Mouse (Mus musculus) small intestine, adult 2 months (tissue): ENCODE data around the gene Grm2. TPM values are rescaled to one million over a fixed set of nuclear protein-coding genes. Genes with fewer than 3 reads are reported as not detected.

Experiments
- H3K27ac ChIP-seq: fragments of 200-500 bp; 2 replicates; pipeline ENCODE4 v1.5.1; 2012; ENCODE audit warnings: low read depth, low read length, control low read depth, inconsistent platforms; ENCODE audit not compliant: insufficient read depth
- H3K27me3 ChIP-seq: fragments of 200-500 bp; 2 replicates; pipeline ENCODE4 v1.6.1; 2012; ENCODE audit warnings: mild to moderate bottlenecking, moderate library complexity, low read length, inconsistent platforms; ENCODE audit not compliant: control insufficient read depth, insufficient read depth
- H3K36me3 ChIP-seq: fragments of 200-500 bp; 2 replicates; pipeline ENCODE4 v1.6.1; 2012; ENCODE audit warnings: mild to moderate bottlenecking, low read length, control low read depth, inconsistent platforms; ENCODE audit not compliant: control insufficient read depth, insufficient read depth
- H3K4me1 ChIP-seq: fragments of 200-500 bp; 2 replicates; pipeline ENCODE4 v1.6.1; 2012; ENCODE audit warnings: low read length, inconsistent platforms, mixed read lengths; ENCODE audit not compliant: control insufficient read depth, insufficient read depth, insufficient read length
- H3K4me3 ChIP-seq: fragments of 200-500 bp; 2 replicates; pipeline ENCODE4 v1.5.1; 2012; ENCODE audit warnings: low read depth, mild to moderate bottlenecking, control low read depth, inconsistent platforms, low read length, moderate library complexity
- CTCF ChIP-seq: fragments of 200-500 bp; IDR thresholded peaks from 2 replicates; pipeline ENCODE4 v1.5.1; 2012; ENCODE audit warnings: low read depth, mild to moderate bottlenecking, control low read depth, inconsistent platforms, low read length, moderate library complexity, mixed read lengths; ENCODE audit not compliant: insufficient replicate concordance, insufficient read length; ENCODE audit errors: extremely low read depth
- POLR2A ChIP-seq: fragments of 200-500 bp; IDR thresholded peaks from 2 replicates; pipeline ENCODE4 v1.6.1; 2012; ENCODE audit warnings: low read depth, mild to moderate bottlenecking, control low read depth, inconsistent platforms, low read length, moderate library complexity
- WGBS: fragments of 180-500 bp; shearing (Covaris S2); methylation state at CpG from one replicate; pipeline ENCODE4 v1.1.7; 2018; 5-methylcytosine and 5-hydroxymethylcytosine counted together
- polyA plus RNA-seq: library from polyadenylated mRNA; depleted of rRNA; stranded (reverse); fragments of >200 nt; gene quantifications from 2 replicates; pipeline ENCODE4 v1.2.3, GENCODE M21; 2012; rRNA removed

The Grm2 gene
- 0.14 TPM in 1 of 2 replicates, not detected in the other for polyA plus RNA-seq

- H3K27ac ChIP-seq, result no peak within 1 kb of the TSS
- 2% methylated on average over 42 of the region's 44 CpGs for WGBS
- no peaks in the 10 kb centered on the region for H3K4me1 ChIP-seq
- peaks cover 18% of the 10 kb centered on the region for H3K36me3 ChIP-seq
- no peak within 1 kb of the TSS for H3K4me3 ChIP-seq
- TF ChIP-seq POLR2A, result no peak
- no peak for TF ChIP-seq CTCF
- peaks cover 12% of the 10 kb centered on the region for H3K27me3 ChIP-seq
These were observed at the start of gene Grm2 for GRCm38 (mm10) chr9:106655884-106656720. TSS of gene Grm2 (minus strand) at chr9:106656082.

GRCm38 (mm10) chr9:106692973-106693481, 37.1 kb upstream of the Grm2 start:
- Histone ChIP-seq H3K4me1 (peaks cover 2% of the 10 kb centered on the region; the same call in 1 of the 2 replicates), H3K27ac (no peak overlapping the region), H3K4me3 (no peak overlapping the region), H3K27me3 (no peaks in the 10 kb centered on the region), H3K36me3 (peaks cover 23% of the 10 kb centered on the region)
- WGBS, result 95% methylated on average over 11 of the region's 11 CpGs
- no peak for TF ChIP-seq POLR2A
- TF ChIP-seq CTCF, result no peak

DNA sequence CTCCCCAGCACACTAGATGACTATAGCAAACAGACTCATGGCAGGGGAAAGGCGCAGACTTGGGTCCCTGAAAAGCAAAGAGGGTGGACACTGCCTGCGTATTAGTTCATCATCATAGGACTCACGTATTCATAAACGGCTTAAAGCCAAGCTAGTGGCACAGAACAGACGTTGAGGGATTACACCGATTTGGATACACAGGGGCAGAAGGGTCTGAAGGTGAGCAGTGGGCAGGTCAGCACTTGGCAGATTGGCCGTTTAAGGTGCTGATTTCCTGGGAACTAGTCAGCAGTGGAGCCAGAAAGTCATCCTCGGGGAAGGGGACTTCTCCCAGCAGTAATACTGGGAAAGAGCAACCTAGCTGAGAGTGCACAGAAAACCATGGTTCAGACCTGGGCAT, 33.0 kb upstream of the Grm2 start:
- Histone ChIP-seq H3K4me1 (peaks cover 2% of the 10 kb centered on the region; the same call in 1 of the 2 replicates), H3K27me3 (no peaks in the 10 kb centered on the region), H3K36me3 (peaks cover 9% of the 10 kb centered on the region; the same call in 1 of the 2 replicates), H3K27ac (no peak overlapping the region), H3K4me3 (no peak overlapping the region)
- TF ChIP-seq CTCF (no peak), POLR2A (no peak)
- 83% methylated on average over 8 of the region's 8 CpGs for WGBS

- no peaks in the 10 kb centered on the region for H3K27me3 ChIP-seq
- no peak overlapping the region for H3K4me3 ChIP-seq
- WGBS, result 31% methylated on average over 8 of the region's 8 CpGs
- H3K36me3 ChIP-seq, result 0 out of 2 replicates have a peak, but pooled peaks cover 2% of the 10 kb centered on the region
- H3K4me1 ChIP-seq, result peaks cover 2% of the 10 kb centered on the region; the same call in 1 of the 2 replicates
- no peak for TF ChIP-seq POLR2A
- TF ChIP-seq CTCF, result peak; percentile 93; the same call in 1 of the 2 replicates
- H3K27ac ChIP-seq, result no peak overlapping the region
These were observed 31.2 kb upstream of the Grm2 start for GRCm38 (mm10) chr9:106686983-106687650.

DNA sequence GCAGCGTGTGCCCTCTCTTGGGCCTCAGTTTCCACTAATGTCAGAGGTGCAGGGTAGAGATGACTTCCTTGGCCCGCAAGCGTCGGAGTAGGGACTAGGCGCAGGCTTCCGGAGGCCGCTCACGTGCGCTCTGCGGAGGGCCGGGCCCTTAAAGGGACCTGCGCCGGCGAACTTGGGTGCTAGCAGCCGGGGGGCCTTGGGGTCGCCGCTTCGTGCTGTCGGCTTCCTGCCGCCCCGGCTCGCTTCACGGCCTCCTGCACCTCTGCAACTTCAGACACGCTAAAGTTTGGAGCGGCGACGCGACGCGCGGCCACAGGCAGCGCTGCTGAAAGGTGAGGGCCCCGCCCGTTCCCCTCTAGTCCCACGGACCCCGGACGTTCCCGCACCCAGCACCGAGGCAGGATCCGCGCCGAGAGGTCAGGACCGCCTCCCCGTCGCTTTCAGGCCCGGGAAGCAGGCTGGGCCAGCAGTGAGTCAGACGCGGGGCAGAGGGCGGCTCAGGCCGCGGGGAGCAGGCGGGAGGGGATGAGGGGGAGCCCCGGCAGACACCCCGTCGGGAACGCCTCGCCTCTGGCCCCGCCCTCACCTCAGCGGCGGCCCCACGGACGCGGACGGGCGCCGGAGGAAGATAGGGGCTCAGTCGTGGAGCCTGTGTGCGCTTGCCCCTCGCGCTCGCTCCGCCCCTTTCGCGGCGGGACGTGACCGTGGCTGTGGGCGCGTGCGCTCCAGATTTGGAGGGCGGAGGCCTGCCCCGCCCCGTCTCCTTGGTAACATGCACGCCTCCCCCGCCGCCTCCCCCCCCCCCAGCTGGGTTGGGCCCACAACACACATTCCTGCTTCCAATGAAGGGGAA, 29.6 kb upstream of the Grm2 start, which contains the start of gene Tex264:
TSS of gene Tex264 (minus strand) at position 679 of the 853 bp plus-strand sequence.
- TF ChIP-seq CTCF (no peak), POLR2A (peak; percentile 8; the same call in 1 of the 2 replicates)
- WGBS, result under 1% methylated on average over 86 of the region's 86 CpGs
- Histone ChIP-seq H3K27ac (peak within 1 kb of the TSS; percentile 42), H3K4me3 (peak within 1 kb of the TSS; percentile 88), H3K4me1 (no peaks in the 10 kb centered on the region; the same call in 1 of the 2 replicates), H3K27me3 (no peaks in the 10 kb centered on the region), H3K36me3 (peaks cover 11% of the 10 kb centered on the region; the same call in 1 of the 2 replicates)

- peaks cover 16% of the 10 kb centered on the region; the same call in 1 of the 2 replicates for H3K36me3 ChIP-seq
- no peaks in the 10 kb centered on the region for H3K27me3 ChIP-seq
- peak overlapping the region; percentile 88 for H3K4me3 ChIP-seq
- WGBS, result under 1% methylated on average over 14 of the region's 14 CpGs
- peak overlapping the region; percentile 42 for H3K27ac ChIP-seq
- TF ChIP-seq POLR2A, result no peak
- no peak for TF ChIP-seq CTCF
- H3K4me1 ChIP-seq, result no peaks in the 10 kb centered on the region; the same call in 1 of the 2 replicates
These were observed 29.0 kb upstream of the Grm2 start for GRCm38 (mm10) chr9:106684918-106685248.
